Mouse (Mus musculus) layer of hippocampus, adult 18-20 months (tissue): ENCODE results near the gene Shc3. TPM values are rescaled to one million over a fixed set of nuclear protein-coding genes. Genes with fewer than 3 reads are reported as not detected.

Experiments
- DNase-seq, 2 experiments: peaks; one replicate each; pipeline ENCODE4 v3.0.0; 2022; ENCODE audit warnings: low spot score in 2 of 2
- total RNA-seq, 2 experiments: library from RNA; stranded (reverse); gene quantifications; 2 replicates each; pipeline ENCODE4 v1.2.3; 2021

Gene Shc3
- total RNA-seq, 2 experiments from 2014 or later = 118 to 119 TPM

- no peak for DNase-seq
Measured at GRCm38 (mm10) chr13:51485291-51485690, 83.9 kb downstream of the Shc3 start.

GRCm38 (mm10) chr13:51482786-51483185 lies 86.4 kb downstream of the Shc3 start:
- no peak for DNase-seq

GRCm38 (mm10) chr13:51480341-51481011 lies 88.7 kb downstream of the Shc3 start:
- DNase-seq = no peak

DNA sequence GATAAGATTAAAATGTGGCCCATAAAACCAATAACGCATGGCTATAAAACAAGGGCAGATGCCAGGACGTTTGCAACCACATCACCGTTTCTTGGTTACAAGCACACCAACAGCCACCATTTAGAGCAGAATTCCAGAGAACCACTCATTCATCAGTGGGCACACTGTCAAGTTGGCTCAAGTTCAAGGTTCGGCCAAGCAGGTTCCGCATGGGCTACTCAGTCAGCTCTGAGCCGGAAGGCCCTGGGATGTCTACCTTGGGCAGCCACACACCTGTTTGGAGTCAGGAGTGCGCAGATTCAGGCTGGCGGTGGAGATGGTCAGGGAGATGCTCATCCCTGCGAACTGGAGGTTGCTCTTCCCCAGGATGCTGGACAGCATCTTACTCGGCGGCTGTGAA lies 89.4 kb downstream of the Shc3 start:
- DNase-seq = peak in 1 of 2 experiments; percentile 21

GRCm38 (mm10) chr13:51476991-51477390 lies 92.2 kb downstream of the Shc3 start:
- no peak for DNase-seq

- no peak for DNase-seq
Measured at GRCm38 (mm10) chr13:51468697-51469250, 100.4 kb downstream of the Shc3 start.

GRCm38 (mm10) chr13:51466117-51466841 lies 102.9 kb downstream of the Shc3 start:
- no peak for DNase-seq

GRCm38 (mm10) chr13:51464294-51464693 lies 104.9 kb downstream of the Shc3 start:
- no peak for DNase-seq

- DNase-seq = no peak
Measured at GRCm38 (mm10) chr13:51456190-51456878, 112.9 kb downstream of the Shc3 start.

DNA sequence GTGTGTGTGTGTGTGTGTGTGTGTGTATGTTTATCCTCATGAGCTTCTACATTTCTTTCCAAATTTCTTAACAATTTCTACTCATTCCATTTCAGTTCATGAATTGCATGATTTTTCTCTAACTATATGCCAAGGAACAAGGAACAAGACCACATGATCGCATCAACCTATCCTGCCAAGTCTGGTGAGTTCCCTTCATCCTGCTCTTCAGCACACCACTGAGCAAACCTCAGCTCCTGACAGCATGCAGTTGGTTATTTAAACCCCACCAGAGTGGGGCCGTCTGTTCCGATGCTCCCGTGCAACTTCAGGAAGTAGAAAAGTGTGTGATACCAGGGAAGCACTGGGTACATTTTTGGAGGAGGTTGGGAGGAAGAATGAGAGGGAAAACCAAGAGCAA lies 122.7 kb downstream of the Shc3 start:
- peak in 1 of 2 experiments; percentile 14 for DNase-seq

DNA sequence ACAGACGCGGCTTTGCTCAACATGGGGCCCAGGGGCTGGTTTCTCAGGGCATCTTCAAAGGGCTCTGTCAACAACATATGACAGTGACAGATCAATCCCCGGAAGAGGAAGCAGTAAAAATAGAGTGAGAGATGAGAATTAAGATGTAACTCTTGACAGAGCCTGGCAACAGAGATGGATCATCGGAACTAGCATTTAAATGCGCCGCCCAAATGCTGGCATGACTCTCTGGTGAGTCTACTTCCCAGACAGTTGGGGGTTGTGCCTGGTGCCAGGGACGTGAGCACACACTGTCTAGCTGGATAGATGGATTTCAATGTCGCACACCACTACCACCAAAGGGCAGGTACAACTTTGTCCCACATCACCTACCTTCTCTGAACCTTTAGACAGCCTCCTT lies 126.3 kb downstream of the Shc3 start:
- peak in 1 of 2 experiments; percentile 26 for DNase-seq

DNA sequence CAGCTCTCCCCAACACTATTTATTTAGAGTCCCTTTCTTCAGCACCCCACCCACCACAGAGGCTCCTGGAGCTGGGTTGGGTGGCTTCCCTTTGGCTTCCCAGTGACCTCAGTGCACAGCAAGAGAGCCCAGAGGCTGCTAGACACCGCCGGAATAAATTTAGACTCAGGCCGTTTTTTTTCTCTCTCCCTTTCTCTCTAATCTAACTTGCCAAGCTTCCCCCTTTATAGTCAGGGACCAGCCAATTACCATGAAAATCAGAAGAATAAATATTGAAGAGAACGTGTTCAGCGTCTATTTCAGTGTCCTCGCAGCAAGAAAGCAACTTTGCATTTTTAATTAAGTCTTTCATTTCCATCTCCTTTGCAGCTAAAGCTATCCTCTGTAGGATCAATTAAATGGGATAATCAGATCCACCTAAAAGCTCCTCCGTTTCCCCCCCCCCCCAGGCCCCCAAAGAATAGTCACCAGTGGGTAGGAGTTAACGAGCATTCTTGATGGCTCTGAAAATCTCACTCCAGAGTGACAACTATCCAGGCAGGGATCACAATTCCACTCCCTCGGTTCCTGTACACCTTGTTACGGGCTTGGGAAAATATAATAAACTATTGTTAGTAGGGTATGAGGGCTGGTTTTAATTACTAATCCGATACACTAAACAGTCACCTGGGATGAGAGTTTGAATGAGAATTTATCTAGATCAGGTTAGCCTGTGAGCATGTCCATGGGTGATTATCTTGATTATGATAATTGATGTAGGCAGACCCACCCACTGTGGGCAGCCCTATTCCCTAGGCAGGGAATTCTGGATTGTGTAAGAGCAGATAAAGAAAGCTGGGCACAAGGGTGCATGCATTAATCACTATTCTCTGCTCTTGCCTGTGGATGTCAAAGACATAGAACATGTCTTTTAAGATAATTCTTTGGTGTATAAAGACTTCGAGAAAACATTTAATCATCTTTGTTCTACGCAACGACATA lies 131.8 kb downstream of the Shc3 start:
- no peak for DNase-seq

- no peak for DNase-seq
Measured at GRCm38 (mm10) chr13:51435146-51435545, 134.1 kb downstream of the Shc3 start.

GRCm38 (mm10) chr13:51434460-51434859 lies 134.8 kb downstream of the Shc3 start:
- peak in 1 of 2 experiments; percentile 46 for DNase-seq

GRCm38 (mm10) chr13:51433371-51433770 lies 135.8 kb downstream of the Shc3 start:
- no peak for DNase-seq

DNA sequence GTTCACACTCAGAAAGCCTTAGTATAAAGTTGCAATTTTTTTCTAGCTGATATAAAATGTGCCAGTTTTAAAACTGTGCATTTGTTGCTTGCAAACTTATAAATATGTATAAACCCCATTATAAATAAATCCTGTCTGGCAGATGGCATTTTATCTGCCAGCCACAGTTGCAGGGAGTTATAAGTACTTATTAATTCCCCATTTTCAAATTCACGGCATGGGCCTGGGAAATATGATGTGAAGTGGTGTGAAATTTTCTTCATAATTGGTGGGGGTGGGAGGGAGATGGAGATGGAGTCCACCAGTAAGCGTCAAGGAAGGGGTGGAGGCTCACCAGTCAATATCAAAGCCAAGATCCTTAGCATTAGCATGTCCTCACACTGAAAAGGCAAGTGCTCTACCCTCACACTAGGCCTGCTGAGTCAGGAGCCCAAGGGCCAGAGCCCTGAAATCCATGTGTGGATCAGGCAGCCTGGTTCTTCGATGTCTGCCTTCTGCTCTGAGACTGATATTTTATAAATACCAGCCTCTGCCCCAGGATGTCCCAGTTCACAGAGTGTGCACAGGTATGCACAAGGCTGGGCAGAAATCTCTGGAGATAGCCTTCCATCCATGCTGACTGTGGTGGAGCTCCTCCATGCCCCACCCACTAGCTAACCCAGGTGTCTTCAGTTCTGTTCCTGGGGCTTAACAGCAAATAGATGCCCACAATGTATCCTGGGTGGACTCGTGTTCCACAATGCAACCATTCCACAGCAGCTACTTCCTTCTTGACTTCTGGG lies 143.4 kb downstream of the Shc3 start:
- DNase-seq = peak in 1 of 2 experiments; percentile 50

GRCm38 (mm10) chr13:51424647-51425046 lies 144.6 kb downstream of the Shc3 start:
- DNase-seq = peak in 1 of 2 experiments; percentile 49

DNA sequence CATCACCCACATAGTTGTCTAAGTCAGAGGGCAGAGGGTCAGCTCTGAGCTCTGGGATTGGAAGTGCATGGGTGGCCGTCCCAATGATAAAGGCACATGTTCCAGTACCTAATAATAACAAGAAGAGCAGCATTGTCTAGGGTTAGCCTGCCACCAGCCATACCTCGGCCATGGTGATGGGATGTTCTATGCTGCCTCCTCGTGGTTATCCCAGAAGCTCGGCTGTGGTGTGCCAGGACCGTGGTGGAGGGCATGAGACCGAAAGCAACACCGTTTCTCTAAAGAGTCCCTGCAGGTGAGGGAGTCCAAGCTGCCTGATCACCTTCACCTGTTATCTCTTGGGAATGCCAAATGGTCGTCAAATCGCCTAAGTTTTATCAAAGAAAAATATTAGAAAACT lies 145.6 kb downstream of the Shc3 start:
- DNase-seq = no peak

- DNase-seq = peak in 1 of 2 experiments; percentile 66
Measured at GRCm38 (mm10) chr13:51420861-51421260, 148.4 kb downstream of the Shc3 start.

DNA sequence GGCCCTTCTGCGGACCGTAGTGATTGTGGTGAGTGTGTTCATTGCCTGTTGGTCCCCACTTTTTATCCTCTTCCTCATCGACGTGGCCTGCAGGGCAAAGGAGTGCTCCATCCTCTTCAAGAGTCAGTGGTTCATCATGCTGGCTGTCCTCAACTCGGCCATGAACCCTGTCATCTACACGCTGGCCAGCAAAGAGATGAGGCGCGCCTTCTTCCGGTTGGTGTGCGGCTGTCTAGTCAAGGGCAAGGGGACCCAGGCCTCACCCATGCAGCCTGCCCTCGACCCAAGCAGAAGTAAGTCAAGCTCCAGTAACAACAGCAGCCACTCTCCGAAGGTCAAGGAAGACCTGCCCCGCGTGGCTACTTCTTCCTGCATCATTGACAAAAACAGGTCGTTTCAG lies 149.7 kb downstream of the Shc3 start:
- no peak for DNase-seq
